Mouse (Mus musculus) regulatory T cell (primary cell): ENCODE results near the gene Siva1.

Source experiments
- in situ Hi-C: fragments of 300-600 bp; cut with MboI, MseI; formaldehyde crosslinking; loops from one replicate; pipeline ENCODE4 v1.15.1; 2025; ENCODE audit warnings: high pct_unique_total_duplicates

The Siva1 gene

GRCm38 (mm10) chr12:112658619-112659018, 14.1 kb downstream of the Siva1 start:
- in situ Hi-C loops: loop anchor here (5.0 kb wide), 1 partner anchor 49 kb away; no protein-coding TSS in a partner anchor

GRCm38 (mm10) chr12:112659109-112659508, 14.6 kb downstream of the Siva1 start:
- in situ Hi-C loops: loop anchor here (5.0 kb wide), 1 partner anchor 48 kb away; no protein-coding TSS in a partner anchor

- in situ Hi-C loops: no loop called here
Observed at GRCm38 (mm10) chr12:112660576-112661326, 16.3 kb downstream of the Siva1 start.

- in situ Hi-C loops: no loop called here
Observed at GRCm38 (mm10) chr12:112661327-112661605, 16.8 kb downstream of the Siva1 start.

GRCm38 (mm10) chr12:112661851-112662250, 17.4 kb downstream of the Siva1 start:
- in situ Hi-C loops: no loop called here

- in situ Hi-C loops: no loop called here
Observed at GRCm38 (mm10) chr12:112663303-112663702, 18.8 kb downstream of the Siva1 start.

GRCm38 (mm10) chr12:112663716-112664115, 19.2 kb downstream of the Siva1 start:
- in situ Hi-C loops: no loop called here

- in situ Hi-C loops: no loop called here
Observed at GRCm38 (mm10) chr12:112664124-112664523, 19.6 kb downstream of the Siva1 start.

- in situ Hi-C loops: no loop called here
Observed at GRCm38 (mm10) chr12:112664656-112665055, 20.2 kb downstream of the Siva1 start.

GRCm38 (mm10) chr12:112665445-112665844, 21.0 kb downstream of the Siva1 start:
- in situ Hi-C loops: no loop called here

GRCm38 (mm10) chr12:112665881-112666544, 21.5 kb downstream of the Siva1 start:
- in situ Hi-C loops: no loop called here

GRCm38 (mm10) chr12:112667619-112668297, 23.3 kb downstream of the Siva1 start:
- in situ Hi-C loops: no loop called here

GRCm38 (mm10) chr12:112670718-112671393, 26.4 kb downstream of the Siva1 start:
- in situ Hi-C loops: no loop called here

GRCm38 (mm10) chr12:112671891-112672290, 27.4 kb downstream of the Siva1 start:
- in situ Hi-C loops: no loop called here

- in situ Hi-C loops: no loop called here
Observed at GRCm38 (mm10) chr12:112672744-112673575, 28.5 kb downstream of the Siva1 start.

GRCm38 (mm10) chr12:112673576-112674091, 29.2 kb downstream of the Siva1 start:
- in situ Hi-C loops: no loop called here

- in situ Hi-C loops: no loop called here
Observed at GRCm38 (mm10) chr12:112674132-112675011, 29.9 kb downstream of the Siva1 start, which contains the start of gene Akt1. TSS of gene Akt1 (minus strand) at chr12:112674884.

- in situ Hi-C loops: no loop called here
Observed at GRCm38 (mm10) chr12:112675245-112676035, 31.0 kb downstream of the Siva1 start.

- in situ Hi-C loops: no loop called here
Observed at GRCm38 (mm10) chr12:112677076-112677475, 32.6 kb downstream of the Siva1 start.
